Mouse (Mus musculus): Measurements from ENCODE around the gene Sorcs3. TPM values are rescaled to one million over a fixed set of nuclear protein-coding genes. Genes with fewer than 3 reads are reported as not detected.

Sorcs3 gene
- polyA plus RNA-seq, 1 experiment from 2014 or later: 0.07 TPM

DNA sequence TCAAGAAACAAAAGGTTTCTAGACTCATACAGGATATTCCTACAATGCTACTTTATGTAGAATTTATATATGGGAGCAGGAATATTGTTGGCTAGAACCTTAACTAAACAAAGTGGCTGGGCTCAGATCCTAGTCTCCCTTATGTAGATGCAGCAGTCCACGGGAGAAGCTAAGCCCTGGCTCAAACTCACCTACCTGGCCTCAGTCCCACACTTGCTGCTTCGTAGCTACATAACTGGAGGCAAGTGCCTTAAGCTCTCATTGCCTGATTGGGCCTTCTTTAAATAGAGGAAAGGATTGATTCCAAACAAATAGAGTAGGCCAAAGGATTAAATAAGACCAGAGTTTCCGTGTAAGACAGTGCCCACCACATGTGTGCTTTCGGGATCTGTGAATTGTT, 436.7 kb downstream of the Sorcs3 start:
- H3K9ac ChIP-seq: no peak overlapping the region

DNA sequence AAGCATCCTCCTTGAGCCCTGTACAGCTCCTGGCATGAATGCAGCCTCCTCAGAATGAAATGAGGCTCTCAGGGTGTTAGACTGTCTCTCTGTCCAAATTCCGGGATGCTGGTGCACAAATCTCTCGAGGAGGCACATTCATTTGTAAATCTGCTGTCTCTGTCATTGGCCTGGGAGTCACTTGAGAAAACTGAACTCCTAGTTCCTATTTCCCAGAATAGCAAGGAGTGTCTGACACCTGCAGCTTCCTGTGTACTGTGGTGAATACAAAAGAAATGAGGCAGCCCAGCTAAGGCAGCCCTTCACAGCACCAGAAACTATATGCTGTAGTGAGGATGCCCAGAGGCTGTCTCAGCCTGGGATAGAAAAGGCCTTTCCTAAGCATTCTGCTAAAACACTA, 444.1 kb downstream of the Sorcs3 start:
- H3K27ac ChIP-seq (replicated peaks): no peak overlapping the region
- H3K4me2 ChIP-seq: no peak overlapping the region
- H3K4me3 ChIP-seq (replicated peaks): no peak overlapping the region
- no peak for ATAC-seq (ENCODE audit: insufficient read depth)
- H3K36me3 ChIP-seq (replicated peaks): no peaks in the 10 kb centered on the region
- no peaks in the 10 kb centered on the region for H3K27me3 ChIP-seq
- H3K9ac ChIP-seq: no peak overlapping the region
- WGBS (ENCODE audit: insufficient replicate concordance): 52% methylated on average over 2 of the region's 2 CpGs
- H3K4me1 ChIP-seq (replicated peaks): no peaks in the 10 kb centered on the region
- no peaks in the 10 kb centered on the region for H3K9me3 ChIP-seq (replicated peaks)

More for the DNA sequence above, 436.7 kb downstream of the Sorcs3 start:
- Histone ChIP-seq H3K9me3 (replicated peaks) (no peaks in the 10 kb centered on the region), H3K4me3 (replicated peaks) (no peak overlapping the region), H3K4me1 (replicated peaks) (no peaks in the 10 kb centered on the region), H3K27me3 (no peaks in the 10 kb centered on the region), H3K36me3 (replicated peaks) (no peaks in the 10 kb centered on the region), H3K27ac (replicated peaks) (no peak overlapping the region), H3K4me2 (no peak overlapping the region)
- no peak for ATAC-seq (ENCODE audit: insufficient read depth)
- WGBS (ENCODE audit: insufficient replicate concordance): 54% methylated on average over 4 of the region's 4 CpGs

DNA sequence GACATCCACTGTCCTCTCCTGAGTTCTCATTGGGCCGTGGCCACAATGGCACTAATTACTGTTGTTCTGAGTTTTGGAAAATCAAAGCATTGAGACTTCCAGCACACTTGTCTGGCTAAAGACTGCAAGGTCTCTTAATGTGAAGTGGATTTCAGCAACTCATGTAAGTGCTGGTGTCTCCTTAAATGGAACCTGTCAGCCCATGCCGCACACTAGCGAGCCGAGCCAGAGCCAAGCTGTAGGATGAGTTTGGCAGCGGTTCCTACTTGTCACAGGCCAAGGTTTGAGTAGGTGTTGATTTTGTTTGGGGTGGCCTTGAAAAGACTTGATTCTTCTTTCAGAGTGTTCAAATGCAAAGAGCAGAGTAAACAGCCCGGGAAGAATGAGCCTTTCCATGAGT, 445.8 kb downstream of the Sorcs3 start:
- no peak overlapping the region for H3K4me3 ChIP-seq (replicated peaks)
- WGBS (ENCODE audit: insufficient replicate concordance): 59% methylated on average over 6 of the region's 6 CpGs
- ATAC-seq (ENCODE audit: insufficient read depth): no peak
- H3K4me1 ChIP-seq (replicated peaks): no peaks in the 10 kb centered on the region
- H3K4me2 ChIP-seq: no peak overlapping the region
- H3K27ac ChIP-seq (replicated peaks): no peak overlapping the region
- no peaks in the 10 kb centered on the region for H3K9me3 ChIP-seq (replicated peaks)
- H3K9ac ChIP-seq: no peak overlapping the region
- no peaks in the 10 kb centered on the region for H3K27me3 ChIP-seq
- H3K36me3 ChIP-seq (replicated peaks): no peaks in the 10 kb centered on the region

DNA sequence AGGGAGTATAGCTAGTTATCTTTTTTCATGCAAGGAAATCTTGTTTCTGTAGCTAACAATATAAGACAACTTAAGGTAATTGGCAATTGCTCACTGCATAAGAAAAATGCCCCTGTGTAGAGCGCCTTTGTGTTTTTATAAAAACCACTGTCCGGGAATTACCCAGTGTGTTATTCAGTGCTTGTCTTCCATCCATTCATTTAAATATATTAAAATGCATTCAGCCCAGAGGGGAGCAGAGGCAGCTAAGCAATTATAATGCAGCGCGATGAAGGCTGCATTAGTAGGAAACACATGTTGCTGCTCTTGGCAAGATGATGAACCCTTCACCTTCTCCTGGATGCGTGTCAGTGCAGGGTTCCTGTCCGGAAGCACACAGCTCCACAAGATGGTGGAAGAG, 454.4 kb downstream of the Sorcs3 start:
- no peaks in the 10 kb centered on the region for H3K27me3 ChIP-seq
- H3K4me2 ChIP-seq: no peak overlapping the region
- 76% methylated on average over 6 of the region's 6 CpGs for WGBS (ENCODE audit: insufficient replicate concordance)
- no peak for ATAC-seq (ENCODE audit: insufficient read depth)
- H3K9me3 ChIP-seq (replicated peaks): no peaks in the 10 kb centered on the region
- no peaks in the 10 kb centered on the region for H3K4me1 ChIP-seq (replicated peaks)
- no peak overlapping the region for H3K27ac ChIP-seq (replicated peaks)
- no peak overlapping the region for H3K9ac ChIP-seq
- no peaks in the 10 kb centered on the region for H3K36me3 ChIP-seq (replicated peaks)
- no peak overlapping the region for H3K4me3 ChIP-seq (replicated peaks)

DNA sequence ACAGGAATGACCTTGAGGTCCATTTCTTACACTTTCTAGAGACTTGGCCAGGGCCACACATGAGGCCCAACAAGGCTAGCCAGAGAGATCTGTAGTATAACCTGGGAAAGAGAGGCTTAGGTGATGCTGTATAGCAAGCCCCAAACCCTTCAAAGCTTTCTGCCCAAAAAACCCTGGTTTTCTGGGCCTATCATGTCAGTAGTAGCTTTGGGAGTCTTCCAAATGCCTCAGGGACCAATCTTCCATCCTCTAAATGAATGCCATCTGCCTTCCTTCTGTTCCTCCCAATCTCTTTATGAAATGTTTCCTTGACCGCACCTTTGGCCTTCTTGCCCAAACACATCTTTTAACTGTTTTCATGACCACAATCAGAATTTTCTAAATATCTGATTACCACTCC, 474.1 kb downstream of the Sorcs3 start:
- WGBS (ENCODE audit: insufficient replicate concordance): 61% methylated on average over 1 of the region's 1 CpGs

DNA sequence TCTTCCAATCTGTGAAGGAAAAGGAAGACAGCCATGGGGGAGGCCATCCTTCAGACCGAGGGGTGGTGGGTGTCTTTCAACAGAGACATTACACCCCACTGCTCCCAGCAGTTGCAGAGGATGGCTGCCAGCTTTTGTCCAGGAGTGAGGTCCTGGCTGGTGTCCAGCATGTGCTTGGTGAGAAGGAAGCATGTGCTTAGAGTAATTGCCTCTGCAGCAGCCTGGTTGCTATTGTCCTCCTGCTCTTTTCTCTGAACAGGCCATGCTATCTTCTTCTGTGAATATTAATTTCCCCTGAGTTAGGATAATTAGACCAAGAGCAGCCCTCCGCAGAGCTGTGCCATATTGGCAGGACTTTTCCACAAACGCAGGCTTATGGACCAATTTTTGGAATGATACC, 476.7 kb downstream of the Sorcs3 start:
- 53% methylated on average over 3 of the region's 3 CpGs for WGBS (ENCODE audit: insufficient replicate concordance)
- Histone ChIP-seq H3K4me3 (replicated peaks) (no peak overlapping the region), H3K4me2 (no peak overlapping the region), H3K36me3 (replicated peaks) (no peaks in the 10 kb centered on the region), H3K9ac (no peak overlapping the region), H3K9me3 (replicated peaks) (no peaks in the 10 kb centered on the region), H3K27ac (replicated peaks) (no peak overlapping the region), H3K4me1 (replicated peaks) (no peaks in the 10 kb centered on the region), H3K27me3 (no peaks in the 10 kb centered on the region)
- ATAC-seq (ENCODE audit: insufficient read depth): no peak

More for the DNA sequence above, 474.1 kb downstream of the Sorcs3 start:
- no peaks in the 10 kb centered on the region for H3K4me1 ChIP-seq (replicated peaks)
- H3K9me3 ChIP-seq (replicated peaks): no peaks in the 10 kb centered on the region
- H3K27ac ChIP-seq (replicated peaks): no peak overlapping the region
- H3K36me3 ChIP-seq (replicated peaks): no peaks in the 10 kb centered on the region
- no peaks in the 10 kb centered on the region for H3K27me3 ChIP-seq
- no peak overlapping the region for H3K9ac ChIP-seq
- no peak overlapping the region for H3K4me2 ChIP-seq
- ATAC-seq (ENCODE audit: insufficient read depth): no peak
- no peak overlapping the region for H3K4me3 ChIP-seq (replicated peaks)

DNA sequence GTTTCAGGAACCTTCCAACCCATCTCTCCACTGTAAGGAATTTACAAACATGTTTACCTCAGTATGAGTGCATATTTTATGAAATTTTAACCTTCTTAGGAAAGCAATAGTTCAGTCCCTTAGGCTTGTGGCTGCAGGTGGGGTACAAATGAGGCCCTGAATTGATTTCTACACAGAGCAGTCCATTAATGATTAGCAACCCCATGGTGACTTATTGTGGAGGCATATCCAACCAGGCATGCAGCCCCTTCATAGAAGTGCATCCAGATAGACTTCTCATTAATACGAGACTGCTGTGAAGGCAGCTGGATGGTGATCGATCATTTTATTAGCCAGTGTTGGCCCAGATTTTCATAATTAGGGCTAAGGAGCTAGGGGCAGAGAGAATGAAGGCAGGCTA, 480.5 kb downstream of the Sorcs3 start:
- no peak overlapping the region for H3K4me2 ChIP-seq
- 67% methylated on average over 2 of the region's 2 CpGs for WGBS (ENCODE audit: insufficient replicate concordance)
- no peak overlapping the region for H3K4me3 ChIP-seq (replicated peaks)
- no peaks in the 10 kb centered on the region for H3K36me3 ChIP-seq (replicated peaks)
- no peaks in the 10 kb centered on the region for H3K4me1 ChIP-seq (replicated peaks)
- H3K9me3 ChIP-seq (replicated peaks): no peaks in the 10 kb centered on the region
- H3K27ac ChIP-seq (replicated peaks): no peak overlapping the region
- no peak overlapping the region for H3K9ac ChIP-seq
- no peaks in the 10 kb centered on the region for H3K27me3 ChIP-seq
- no peak for ATAC-seq (ENCODE audit: insufficient read depth)

DNA sequence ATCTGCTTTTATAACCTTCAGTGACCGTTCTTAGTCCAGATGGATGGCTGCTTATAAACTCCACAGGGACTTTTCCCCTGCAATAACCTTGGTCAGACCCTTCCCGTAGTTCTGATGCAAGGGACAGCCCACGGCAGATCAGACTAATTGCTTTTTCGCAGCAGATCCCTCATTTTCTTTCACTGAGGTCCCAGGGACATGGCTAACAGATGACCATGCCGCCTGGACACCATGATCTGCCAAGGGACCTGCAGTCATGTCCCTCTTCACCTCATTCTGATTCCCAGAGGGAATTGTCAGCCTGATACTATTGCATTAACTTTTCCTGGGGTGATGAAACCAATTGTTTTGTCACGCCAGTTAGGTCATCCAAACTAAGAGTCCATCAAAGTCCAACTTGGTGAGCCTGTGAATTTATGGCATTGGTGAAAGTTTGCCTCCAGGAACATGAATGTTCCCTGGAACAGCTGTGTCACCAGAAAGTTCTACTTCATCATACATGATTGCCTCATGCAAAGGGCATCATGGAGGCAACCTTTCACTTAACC, 494.4 kb downstream of the Sorcs3 start:
- Histone ChIP-seq H3K9me3 (replicated peaks) (no peaks in the 10 kb centered on the region), H3K27me3 (no peaks in the 10 kb centered on the region), H3K27ac (replicated peaks) (no peak overlapping the region), H3K4me3 (replicated peaks) (no peak overlapping the region), H3K4me2 (no peak overlapping the region), H3K36me3 (replicated peaks) (no peaks in the 10 kb centered on the region), H3K4me1 (replicated peaks) (no peaks in the 10 kb centered on the region), H3K9ac (no peak overlapping the region)
- ATAC-seq (ENCODE audit: insufficient read depth): no peak
- WGBS (ENCODE audit: insufficient replicate concordance): 51% methylated on average over 6 of the region's 6 CpGs

DNA sequence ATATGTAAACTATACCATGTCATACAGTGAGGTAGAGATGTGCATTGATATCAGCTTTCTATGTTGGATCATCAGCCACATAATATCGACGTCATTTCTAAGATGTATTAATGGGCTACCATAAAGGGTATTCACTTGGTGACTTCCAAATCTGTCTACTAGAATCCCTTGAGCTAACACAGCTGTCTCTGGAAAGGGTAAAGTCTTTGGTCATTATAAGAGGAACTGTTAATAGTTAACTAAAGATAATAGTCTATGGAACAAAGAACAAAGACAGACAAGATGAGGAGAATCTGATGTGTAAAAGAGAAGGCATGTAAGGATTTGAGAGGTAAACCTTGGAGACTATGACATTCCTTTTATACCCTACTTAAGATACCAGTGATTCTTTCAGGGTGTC, 497.9 kb downstream of the Sorcs3 start:
- H3K27ac ChIP-seq (replicated peaks): no peak overlapping the region

DNA sequence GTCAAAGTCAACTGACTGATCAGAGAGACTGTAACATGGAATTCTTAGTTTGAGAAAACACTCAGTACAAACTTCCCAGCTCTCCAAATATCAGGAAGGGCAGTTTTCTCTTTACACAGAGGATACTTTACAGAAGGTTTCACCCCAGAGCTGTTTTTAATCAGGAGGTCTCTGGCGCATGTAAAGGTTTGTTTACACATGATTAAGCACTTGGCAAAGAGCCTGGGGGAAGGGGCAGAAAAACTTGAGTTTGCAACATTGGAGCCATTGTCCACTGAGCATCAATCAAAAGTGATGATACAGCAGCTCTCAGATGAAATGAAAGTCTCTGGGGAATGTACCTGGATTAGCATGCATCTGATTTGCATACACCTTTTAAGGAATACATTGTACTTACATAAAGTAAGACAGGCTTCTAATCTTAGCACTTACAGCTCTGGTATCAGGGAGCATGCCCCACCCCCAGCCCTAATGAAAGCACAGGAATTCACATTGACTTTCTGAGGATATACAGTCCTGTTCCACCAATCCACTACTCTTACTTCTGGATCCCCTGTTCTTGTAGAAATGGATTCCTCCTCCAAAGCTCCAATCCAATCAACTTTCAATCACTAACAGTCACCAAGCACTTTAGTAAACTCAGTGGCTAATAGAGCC, 500.6 kb downstream of the Sorcs3 start:
- ATAC-seq (ENCODE audit: insufficient read depth): no peak
- H3K4me1 ChIP-seq (replicated peaks): no peaks in the 10 kb centered on the region
- WGBS (ENCODE audit: insufficient replicate concordance): 38% methylated on average over 1 of the region's 1 CpGs
- H3K36me3 ChIP-seq (replicated peaks): no peaks in the 10 kb centered on the region
- no peaks in the 10 kb centered on the region for H3K27me3 ChIP-seq
- no peak overlapping the region for H3K27ac ChIP-seq (replicated peaks)
- no peak overlapping the region for H3K4me2 ChIP-seq
- no peak overlapping the region for H3K9ac ChIP-seq
- H3K4me3 ChIP-seq (replicated peaks): no peak overlapping the region
- H3K9me3 ChIP-seq (replicated peaks): no peaks in the 10 kb centered on the region

More for the DNA sequence above, 497.9 kb downstream of the Sorcs3 start:
- Histone ChIP-seq H3K9me3 (replicated peaks) (no peaks in the 10 kb centered on the region), H3K4me1 (replicated peaks) (no peaks in the 10 kb centered on the region), H3K36me3 (replicated peaks) (no peaks in the 10 kb centered on the region), H3K4me2 (no peak overlapping the region), H3K9ac (no peak overlapping the region), H3K4me3 (replicated peaks) (no peak overlapping the region), H3K27me3 (no peaks in the 10 kb centered on the region)
- WGBS (ENCODE audit: insufficient replicate concordance): 56% methylated on average over 2 of the region's 2 CpGs
- ATAC-seq (ENCODE audit: insufficient read depth): no peak

DNA sequence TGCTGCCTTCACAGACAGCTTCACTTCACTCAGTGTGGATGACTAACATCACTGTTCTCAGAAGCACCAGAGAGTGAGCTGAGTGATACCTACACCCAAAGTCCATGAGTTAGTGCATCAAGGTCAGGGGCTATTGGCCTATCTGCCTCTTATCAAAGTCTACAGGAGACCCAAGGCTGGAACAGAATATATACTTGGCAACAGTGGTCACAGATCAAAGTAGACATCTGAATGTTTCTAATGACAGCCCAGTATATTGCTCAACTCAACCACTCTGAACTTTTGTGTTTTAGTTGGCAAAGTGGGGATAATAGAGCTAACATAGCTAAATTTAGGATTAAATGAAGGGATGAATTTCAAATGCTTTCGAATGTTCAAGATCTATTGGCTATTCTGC, 501.1 kb downstream of the Sorcs3 start:
- Histone ChIP-seq H3K4me1 (replicated peaks) (no peaks in the 10 kb centered on the region), H3K9me3 (replicated peaks) (no peaks in the 10 kb centered on the region), H3K36me3 (replicated peaks) (no peaks in the 10 kb centered on the region), H3K9ac (no peak overlapping the region), H3K4me2 (no peak overlapping the region), H3K27ac (replicated peaks) (no peak overlapping the region), H3K4me3 (replicated peaks) (no peak overlapping the region), H3K27me3 (no peaks in the 10 kb centered on the region)
- no peak for ATAC-seq (ENCODE audit: insufficient read depth)
- WGBS (ENCODE audit: insufficient replicate concordance): 44% methylated on average over 1 of the region's 1 CpGs

DNA sequence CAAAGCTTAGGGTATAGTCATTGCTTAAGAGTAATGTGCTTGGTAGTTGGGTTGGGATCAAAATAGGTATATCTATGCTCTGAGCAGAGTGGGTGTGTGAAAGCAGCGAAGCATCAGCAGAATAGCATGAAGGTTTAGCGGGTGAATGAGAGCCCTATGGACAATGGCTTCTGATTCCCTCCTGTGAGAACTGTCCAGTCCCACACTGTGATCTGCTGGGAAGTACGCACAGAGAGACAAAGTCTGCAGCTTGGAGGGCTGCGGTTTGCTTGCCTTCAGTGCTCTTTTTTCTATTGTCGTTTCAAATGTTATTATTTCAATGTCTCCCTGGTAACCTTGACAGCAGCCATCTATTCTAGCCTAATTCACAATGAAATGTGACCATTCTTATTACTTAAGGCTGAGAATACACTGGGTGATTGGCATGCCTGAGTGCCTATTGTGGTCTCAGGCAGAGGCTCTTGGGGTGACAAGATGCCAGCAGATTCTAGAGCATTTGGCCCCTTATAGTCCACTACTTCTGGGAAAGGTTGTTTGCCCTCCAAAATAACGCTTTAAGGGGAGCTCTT, 520.1 kb downstream of the Sorcs3 start:
- WGBS (ENCODE audit: insufficient replicate concordance): 53% methylated on average over 6 of the region's 6 CpGs
- Histone ChIP-seq H3K36me3 (replicated peaks) (no peaks in the 10 kb centered on the region), H3K9me3 (replicated peaks) (no peaks in the 10 kb centered on the region), H3K4me3 (replicated peaks) (no peak overlapping the region), H3K27ac (replicated peaks) (no peak overlapping the region), H3K27me3 (no peaks in the 10 kb centered on the region), H3K9ac (no peak overlapping the region), H3K4me2 (no peak overlapping the region), H3K4me1 (replicated peaks) (no peaks in the 10 kb centered on the region)
- no peak for ATAC-seq (ENCODE audit: insufficient read depth)
